Mouse (Mus musculus) cerebellum, postnatal 36 days (tissue): Measurements from ENCODE around the gene Stk38l.
"Not testable (repeated sequence)": the region's sequence is repeated elsewhere in the genome, so short reads cannot be mapped to it uniquely, and the experiment has no call there.

ENCODE experiments used
- DNase-seq, 2 experiments: peaks; one replicate each; pipeline ENCODE4 v3.0.0; 2021 to 2022; ENCODE audit warnings: mixed read lengths in 2 of 2

Gene Stk38l

DNA sequence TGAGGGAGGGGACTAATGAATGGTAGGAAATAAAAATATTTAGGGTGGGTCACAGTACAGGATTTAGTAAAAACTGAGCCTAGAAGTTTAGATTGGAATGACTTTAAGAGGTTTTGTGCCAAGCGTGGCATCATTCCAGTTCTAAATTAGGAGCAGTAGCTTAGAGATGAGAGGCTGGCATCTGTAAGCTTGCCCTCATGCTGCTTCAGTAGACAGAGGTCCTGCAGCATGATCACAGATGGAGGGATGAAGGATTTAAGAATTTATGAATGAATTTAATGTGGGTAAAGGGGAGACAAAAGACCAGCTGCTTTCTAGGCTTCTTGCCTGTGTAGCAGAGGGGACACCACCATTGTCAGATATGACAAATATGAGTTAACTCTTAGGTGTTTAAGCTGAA, 14.1 kb downstream of the Stk38l start:
- peak; percentile 22 to 43 for DNase-seq

DNA sequence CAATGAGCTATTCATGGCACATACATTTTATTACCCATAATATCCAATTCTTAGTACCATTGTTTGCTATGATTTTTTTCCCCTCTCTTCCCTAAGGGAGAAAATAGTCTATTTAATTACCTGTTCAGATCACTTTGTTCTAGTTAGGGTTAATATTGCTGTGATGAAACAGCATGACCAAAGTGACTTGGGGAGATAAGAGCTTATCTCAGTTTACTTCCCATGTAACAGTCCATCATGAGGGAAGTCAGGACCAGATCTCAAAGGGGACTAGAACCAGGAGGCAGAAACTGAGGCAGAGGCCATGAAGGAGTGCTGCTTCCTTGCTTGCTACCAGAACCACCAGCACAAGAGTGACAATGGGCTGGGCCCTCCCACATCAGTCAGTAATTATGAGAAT, 15.9 kb downstream of the Stk38l start:
- DNase-seq: no peak

DNA sequence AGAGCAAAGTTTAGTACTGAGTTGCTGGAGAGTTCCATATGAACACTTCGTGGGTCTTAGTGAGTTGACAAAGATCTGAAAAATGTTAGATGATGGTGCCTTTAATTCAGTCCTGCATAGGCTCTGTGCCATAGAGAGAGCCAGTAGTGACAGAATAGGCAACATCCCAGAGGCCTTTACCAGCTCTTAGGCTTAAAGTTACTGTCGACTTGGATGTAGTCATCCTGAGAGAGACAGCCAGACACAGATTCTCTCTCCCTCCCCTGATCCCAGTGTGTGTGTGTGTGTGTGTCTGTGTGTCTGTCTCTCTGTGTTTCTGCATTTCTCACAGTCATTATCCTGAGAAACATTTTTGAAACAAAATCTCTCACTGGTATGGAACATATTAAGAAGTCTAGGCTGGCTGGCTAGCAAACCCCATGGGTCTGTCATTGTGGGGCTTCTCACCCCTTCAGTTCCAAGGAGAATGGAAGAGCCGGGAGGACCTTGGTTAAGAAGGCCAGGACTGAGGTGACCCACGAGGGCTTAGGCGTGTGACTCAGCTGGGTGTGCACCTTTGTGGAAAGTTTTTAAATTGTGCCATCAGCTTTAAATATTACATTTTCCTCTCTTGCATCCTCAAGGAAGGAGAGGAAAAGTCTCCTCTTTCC, 17.3 kb downstream of the Stk38l start:
- no peak for DNase-seq

DNA sequence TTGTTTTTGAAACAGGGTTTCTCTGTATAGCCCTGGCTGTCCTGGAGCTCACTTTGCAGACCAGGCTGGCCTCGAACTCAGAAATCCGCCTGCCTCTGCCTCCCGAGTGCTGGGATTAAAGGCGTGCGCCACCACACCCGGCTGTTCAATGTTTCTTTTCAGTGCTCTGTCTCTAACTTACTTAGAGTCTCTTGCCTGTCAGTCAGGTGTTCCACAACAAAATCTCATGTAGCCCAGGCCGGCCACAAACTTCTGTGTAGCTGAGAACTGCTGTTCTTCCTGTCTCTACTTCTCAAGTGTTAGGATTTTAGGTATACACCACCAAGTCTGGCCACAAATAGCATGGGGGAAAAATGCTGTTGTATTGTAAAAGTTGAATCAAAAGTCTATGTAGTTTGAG, 19.5 kb downstream of the Stk38l start:
- not testable (repeated sequence) for DNase-seq

DNA sequence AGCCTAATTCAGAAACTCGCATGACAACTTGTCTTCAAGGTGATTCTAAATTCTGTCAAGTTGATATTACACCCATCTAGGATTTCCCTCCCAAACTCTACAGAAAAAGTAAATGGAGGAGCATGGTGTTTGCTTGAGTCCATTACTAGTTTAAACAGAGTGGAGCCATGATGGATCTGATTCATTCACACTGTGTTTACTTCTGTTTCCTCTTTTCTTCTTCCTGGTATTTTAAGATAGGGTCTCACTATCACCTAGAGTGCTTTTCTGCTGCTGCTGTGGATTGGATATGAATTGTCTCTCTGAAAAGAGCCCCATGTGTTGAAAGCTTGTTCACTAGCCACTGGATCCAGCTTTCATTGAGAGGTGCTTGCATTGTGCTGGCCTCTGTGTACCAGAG, 20.4 kb downstream of the Stk38l start:
- no peak for DNase-seq

DNA sequence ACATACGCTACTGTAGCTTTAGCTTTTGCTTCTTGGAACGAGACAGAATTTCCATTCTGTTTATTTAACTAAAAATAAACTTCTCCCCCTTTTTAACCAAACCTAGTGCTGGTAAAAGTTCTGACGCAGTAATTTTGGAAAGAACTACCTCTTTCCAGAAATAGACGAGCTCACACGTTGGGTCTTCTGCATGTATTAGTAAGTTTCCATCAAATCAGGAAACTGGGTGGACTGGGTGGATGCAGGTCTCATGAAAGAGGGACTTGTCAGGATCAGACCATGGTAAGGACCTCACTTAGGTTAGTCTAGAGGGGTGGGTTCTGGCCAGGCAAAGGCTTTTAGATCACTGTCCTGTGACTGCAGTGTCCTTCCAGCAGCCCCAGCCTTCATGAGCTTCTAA, 21.8 kb downstream of the Stk38l start:
- no peak for DNase-seq

DNA sequence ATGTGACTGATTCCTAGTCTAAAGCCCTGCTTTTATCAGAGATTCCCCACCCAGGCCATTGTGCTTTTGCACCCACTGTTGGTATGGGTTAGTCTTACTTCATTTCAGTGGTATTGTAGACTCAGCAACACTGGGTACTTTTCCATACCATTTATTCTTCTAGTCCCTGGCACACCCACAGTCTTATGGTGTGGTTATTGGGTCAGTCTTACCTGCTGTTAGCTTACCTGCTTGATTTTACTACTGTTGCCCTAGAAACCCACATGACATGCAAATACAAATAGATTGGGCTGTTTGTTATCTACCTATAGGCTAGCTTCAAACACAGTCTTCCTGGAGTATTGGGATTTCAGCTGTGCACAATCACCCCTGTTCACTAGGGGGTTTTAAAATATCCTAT, 22.3 kb downstream of the Stk38l start:
- DNase-seq: no peak

DNA sequence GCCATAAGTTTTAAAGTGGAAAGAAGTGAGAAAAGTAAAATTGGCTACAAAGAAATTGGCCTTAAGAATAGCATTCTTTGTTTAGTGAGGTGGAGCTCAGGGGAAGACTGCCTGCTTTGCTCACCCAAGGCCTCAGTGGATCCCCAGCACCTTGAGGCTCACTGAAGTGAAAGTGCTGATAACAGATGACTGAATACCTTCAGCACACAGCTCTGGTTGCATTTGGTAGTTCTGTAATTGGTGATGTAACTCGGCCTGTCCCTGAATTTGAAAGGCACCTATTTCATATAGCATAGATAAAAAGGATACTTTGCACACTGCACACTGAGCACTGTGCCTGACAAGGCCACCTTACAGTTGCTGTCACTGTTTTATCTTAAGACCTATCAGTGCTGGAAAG, 23.5 kb downstream of the Stk38l start:
- no peak for DNase-seq

DNA sequence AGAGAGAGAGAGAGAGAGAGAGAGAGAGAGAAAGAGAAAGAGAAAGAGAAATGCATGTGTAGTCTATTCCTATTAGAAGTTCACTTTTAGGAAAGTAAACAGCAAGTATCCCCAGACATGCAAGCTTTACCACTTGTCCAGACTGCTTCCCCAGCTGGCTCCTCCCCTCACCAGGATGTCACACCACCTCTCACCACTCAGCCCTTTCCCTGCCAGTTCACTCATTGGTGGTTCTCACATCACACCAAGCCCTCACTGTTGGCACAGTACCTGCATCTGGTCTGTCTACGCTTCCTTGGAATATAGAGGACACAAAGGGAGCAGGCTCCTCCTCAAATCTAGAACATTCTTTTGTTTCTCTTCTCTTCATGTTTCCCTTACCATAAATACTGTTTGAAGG, 26.9 kb downstream of the Stk38l start:
- DNase-seq: no peak

DNA sequence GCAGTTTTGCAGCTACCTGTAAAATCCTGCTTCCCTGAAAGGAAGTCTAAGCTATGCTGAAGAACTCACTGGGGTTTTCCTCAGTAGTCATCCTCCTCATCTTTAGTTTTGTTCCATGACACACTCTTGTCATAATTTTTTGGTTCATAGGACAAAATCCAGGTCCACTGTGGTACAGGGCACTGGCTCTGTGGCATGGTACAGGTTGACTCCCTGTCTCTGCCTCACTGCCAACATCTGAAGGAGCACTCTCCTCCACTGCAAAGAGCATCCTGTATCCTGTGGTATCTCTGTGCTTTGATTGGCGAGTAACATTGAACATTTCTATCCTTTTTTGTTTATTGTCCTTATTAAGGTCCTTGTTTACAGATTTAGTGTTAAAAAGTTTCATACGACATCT, 27.4 kb downstream of the Stk38l start:
- DNase-seq: no peak

DNA sequence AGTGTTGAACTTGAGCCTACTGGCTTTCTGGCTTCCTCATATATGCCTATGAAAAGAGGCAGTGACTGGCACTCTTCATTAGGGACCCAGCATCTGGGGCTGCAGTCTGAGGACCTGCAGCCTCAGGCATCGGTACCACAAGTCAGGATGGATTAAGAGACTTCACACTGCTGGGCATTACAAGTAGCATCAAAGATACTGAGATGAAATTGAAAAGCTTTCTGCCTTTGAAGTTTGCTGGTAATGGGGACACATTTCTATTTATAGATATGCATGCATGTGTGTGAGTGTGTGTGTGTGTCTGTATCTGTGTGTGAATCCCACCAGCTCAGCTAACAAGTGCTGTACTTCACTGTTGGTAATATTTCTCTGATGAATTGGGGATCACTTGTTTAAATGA, 27.8 kb downstream of the Stk38l start:
- DNase-seq: no peak

DNA sequence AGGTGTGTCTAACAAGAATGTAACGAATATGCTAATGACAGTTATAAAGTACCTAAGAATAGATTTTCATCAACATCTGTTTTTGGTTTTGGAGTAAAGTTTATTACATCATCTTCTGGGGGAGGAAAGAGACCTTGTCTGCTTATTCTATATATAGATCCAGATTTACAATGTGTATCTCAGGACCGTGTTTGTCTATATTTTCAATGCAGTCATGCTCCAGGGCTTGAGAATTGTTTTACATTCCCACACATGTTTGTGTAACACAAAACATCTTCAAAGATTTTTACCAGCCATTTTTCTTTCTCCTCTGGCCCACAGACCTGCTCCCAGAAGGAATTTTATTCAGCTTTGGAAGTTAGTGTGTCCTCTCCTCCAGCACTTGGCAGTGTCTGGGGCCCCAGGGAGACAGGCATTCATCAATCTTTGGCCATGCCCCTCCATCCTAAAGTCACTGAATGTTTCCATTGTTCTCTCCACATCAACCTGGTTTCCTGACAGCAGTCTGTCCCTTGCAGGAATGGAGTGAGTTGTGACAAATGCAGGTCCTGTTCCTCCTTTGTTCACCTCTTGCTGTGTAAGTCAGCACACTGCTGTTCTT, 28.9 kb downstream of the Stk38l start:
- no peak for DNase-seq

DNA sequence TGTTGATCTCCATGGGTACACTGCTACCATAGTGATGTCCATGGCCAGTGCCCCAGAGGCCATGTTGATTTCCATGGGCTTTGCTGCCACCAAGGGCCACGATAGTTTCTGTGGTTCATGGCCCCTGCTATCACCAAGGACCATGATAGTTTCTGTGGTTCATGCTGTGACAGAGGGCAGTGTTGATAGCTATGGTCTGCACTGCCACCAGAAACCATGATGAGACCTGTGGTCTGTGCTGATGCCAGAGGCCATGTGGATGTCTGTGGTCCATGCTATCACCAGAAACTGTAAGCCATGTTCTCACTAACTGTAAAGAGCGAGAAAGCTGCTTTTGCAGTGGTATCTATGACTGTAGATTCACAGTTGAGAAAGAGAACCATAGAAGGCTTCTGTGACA, 30.3 kb downstream of the Stk38l start:
- DNase-seq: no peak

DNA sequence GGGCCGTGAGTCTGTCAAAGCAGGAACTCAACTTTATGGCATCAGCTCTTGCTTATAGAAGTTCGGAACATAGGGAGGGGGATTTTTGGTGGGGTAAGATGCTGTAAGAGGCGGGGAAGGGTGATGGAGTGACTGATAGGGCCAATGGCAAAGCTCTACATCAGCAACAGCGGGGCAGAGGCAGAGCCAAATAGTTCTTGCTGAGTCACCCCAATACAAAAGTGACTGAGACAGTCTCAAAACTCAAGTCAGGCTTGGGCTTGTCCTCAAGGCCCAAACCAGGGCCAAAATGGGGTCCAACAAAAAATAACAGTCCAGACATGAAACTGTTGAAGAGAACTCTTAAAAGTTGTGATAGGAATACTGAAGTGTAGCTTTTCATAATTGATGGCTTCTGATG, 30.9 kb downstream of the Stk38l start:
- no peak for DNase-seq

DNA sequence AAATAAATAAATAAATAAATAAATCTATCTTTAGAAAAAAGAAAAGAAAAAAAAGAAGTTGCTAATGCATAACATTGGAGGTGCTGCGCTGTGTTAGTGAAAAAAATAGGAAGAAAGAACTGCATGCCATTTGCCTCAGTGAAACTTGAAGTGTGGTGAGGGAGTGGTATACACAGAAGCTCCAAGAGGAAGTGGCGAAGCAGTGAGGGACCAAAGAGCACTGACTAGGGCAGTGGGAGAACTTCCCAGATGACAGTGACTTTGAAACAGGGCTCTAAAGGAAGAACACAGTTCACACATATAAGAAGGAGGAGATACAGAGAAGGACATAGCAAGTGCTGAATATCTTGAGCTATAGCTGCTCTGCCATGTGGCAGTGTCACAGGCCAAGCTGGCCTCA, 34.2 kb downstream of the Stk38l start:
- DNase-seq: no peak

DNA sequence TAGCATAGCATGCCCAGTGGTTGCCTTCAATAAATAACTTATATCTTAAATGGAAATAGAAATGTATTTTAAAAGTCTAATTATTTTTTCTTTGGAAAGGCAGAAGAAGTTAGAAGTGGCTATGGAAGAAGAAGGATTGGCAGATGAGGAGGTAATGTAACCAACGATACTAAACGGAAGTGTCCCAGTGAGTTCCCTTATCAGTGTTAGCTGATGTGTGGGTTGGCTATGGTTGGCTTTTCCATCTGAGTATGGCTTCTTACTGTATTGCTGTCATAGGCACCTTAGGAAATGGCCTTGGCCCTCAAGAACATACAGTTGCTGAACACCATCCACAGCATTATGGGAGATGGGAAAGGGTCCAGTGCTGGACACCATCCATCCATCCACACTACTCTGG, 35.2 kb downstream of the Stk38l start:
- DNase-seq: no peak

DNA sequence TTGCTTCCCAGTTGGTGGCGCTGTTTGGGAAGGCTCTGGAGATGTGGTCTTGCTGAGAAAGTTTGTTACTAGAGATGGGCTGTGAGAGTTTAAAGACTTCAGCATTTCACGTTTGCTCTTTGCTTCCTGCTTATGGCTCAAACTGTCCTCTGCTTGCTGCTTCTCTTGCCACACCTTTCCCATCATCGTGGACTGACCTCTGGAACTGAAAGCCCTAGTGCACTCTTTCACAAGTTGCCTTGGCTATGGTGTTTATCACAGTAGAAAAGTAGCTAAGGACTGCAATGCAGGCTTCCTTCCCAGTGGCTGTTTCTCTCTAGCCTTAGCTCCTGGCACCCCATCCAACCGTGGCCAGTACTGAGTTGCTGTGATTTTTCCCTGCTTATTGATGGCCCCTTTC, 35.9 kb downstream of the Stk38l start:
- no peak for DNase-seq

DNA sequence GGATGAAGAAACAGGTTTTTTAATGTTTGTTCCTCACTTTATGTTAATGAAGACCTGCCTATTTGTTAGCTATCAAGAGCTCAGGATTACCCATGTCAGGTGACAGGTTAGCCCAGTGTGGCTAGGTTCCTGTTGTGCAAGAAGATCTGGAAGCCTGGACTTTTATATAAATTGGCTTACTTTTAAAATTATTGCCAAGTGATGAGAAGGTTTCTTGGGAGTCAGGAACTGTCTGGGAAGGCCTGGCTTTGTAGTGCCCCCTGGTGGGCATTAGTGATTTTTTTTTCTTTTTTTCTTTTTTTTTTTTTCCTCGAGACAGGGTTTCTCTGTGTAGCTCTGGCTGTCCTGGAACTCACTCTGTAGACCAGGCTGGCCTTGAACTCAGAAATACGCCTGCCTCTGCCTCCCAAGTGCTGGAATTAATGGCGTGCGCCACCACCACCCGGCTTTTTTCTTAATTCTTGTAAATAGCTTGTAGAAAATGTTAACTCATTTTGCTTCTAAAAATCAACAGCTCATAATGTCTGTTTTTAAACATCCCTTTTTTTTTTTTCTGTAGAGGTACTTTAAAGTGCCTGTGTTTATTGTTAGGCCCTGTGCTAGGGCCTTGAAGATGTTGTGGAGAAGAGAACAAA, 37.6 kb downstream of the Stk38l start:
- peak in 1 of 2 experiments; percentile 22 for DNase-seq

DNA sequence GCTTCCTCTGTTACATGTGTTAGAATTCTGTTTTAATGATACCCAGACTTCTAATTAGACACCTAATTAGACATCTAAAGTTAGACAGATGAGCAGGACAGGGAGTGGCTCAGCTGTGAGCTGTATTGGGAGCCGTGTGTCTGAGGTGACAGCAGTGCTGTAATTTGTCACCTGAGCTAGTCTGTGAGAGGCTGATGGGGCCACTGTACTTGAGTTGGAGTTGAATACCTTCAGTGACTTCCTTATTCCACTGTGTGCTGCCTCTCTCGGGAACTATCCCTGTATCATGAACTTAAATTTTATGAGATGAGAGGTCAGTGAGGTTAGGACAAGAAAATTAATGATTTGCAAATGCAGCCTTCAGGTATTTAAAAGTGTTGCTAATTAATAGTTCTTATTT, 39.8 kb downstream of the Stk38l start:
- DNase-seq: no peak

DNA sequence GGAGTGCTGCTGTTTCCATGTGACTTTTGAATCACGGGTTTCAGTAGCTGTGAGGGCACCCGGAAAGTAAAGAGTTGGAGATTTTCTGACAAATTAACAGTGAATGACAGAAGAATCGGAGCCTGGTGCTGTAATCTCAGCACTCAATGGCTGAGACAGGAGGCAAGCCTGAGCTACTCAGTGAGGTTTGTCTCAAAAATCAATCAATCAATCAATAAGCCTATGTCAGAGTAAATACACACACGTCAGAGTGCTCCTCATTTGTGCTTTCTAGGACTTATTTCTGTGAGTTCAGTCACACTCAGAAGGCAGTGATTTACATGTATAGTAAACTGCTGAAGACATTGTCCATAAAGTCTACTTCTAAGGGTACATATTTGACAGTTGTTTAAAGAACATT, 40.5 kb downstream of the Stk38l start:
- no peak for DNase-seq

DNA sequence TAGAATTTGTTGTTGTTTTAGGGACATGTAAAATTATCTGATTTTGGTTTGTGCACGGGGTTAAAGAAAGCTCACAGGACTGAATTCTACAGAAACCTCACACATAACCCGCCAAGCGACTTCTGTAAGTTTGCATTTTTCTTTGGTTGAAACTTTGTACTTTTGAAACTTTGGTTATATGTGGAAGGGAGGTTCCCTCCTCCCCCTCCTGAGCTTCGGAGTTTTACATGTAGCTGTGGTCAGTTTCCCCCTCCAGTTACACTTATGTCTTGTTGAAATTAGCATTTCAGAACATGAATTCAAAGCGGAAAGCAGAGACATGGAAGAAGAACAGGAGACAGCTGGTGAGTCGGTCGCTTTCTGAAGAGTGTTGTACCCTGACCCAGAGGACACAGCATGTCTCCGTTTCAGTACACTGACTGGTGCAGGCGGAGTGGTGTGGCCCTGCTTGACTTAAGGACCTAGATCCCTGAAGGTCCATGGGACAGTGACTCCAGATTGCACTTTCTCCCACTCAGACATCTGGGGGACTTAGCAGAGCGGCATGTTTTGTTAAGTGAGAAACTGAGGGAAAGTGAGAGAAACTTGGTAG, 44.1 kb downstream of the Stk38l start:
- DNase-seq: no peak

DNA sequence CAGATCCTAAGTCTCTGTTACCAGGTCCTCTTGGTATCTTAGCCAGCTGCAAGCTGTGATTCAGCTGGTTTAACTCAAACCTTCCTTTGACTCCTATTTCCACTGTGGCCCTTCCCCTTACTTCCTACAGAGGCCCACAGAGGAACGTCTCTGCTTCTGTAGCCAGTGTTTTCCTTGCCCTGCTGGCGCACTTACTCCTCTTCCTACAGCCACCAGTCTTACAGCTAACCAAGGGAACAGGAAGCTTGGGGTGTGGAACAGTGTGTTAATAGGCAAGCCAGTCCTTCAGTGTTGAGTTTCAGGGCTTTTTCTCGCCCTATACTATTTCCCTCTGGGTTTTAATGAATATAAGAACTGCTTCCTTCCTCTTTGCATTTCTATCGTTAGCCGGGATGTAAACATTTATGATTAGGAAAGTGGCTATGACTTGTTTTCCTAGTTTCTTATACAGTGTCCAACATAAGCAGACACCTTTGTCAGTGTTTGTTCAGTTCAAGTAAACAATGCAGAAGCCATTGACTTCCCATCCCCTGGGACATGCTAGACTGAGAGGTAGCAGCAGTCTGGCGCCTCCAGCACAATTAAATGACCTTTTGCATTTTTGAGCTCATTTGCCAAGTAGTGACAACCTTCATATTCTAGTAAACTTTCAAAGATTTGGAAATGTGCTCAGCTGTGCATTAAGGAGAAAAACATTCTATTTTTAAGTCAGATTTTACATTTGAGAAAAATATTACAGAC, 45.4 kb downstream of the Stk38l start:
- DNase-seq: no peak

DNA sequence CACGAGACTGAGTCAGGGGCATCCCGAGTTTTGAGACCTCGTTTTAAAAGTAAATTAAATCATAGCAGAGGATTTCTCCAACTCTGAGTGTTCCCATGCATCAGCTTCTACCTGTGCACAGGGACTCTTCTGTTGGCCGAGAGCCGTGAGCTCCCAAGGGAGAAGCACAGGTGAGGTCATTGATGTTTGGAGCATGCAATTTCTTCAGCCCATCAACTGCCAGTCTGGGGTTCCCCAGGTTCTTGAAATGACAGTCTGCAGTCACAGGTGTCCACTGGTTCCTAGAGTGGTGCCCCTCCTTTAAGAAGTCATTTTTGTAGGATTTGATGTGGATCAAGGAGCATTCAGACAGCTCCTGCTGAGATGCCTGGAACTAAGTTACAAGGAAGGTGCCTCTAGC, 46.0 kb downstream of the Stk38l start:
- DNase-seq: no peak

DNA sequence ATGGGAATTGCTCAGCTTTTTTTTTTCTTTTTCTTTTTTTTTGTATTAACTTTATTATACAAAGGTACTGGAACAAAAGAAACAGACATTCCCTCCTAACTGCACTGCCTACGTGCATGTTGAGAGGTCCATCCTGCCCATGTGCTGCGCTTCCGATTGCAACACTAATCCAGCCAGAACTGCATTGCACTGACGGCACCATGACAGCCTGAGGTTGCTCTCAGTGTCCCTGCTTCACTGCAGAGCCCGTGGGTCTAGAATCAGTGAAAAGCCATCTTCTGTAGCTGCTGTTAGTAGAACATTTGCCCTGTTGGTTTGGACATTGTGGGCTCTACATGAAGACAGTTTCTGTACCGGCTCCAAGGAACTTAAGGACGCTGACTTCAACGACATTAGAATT, 51.1 kb downstream of the Stk38l start:
- not testable (repeated sequence) for DNase-seq
